Mouse (Mus musculus): ENCODE measurements around the gene Scn9a. TPM values are rescaled to one million over a fixed set of nuclear protein-coding genes. Genes with fewer than 3 reads are reported as not detected.

Scn9a gene
- polyA plus RNA-seq, 1 experiment from 2014 or later: 0.01 TPM

GRCm38 (mm10) chr2:66462458-66462857, 172.3 kb downstream of the Scn9a start:
- Histone ChIP-seq H3K4me2 (no peak overlapping the region), H3K36me3 (replicated peaks) (no peaks in the 10 kb centered on the region), H3K4me1 (replicated peaks) (no peaks in the 10 kb centered on the region), H3K9ac (no peak overlapping the region), H3K27me3 (no peaks in the 10 kb centered on the region), H3K27ac (replicated peaks) (no peak overlapping the region), H3K4me3 (replicated peaks) (no peak overlapping the region), H3K9me3 (replicated peaks) (no peaks in the 10 kb centered on the region)
- WGBS (ENCODE audit: insufficient replicate concordance): 71% methylated on average over 1 of the region's 1 CpGs
- ATAC-seq (ENCODE audit: insufficient read depth): no peak

GRCm38 (mm10) chr2:66440711-66441110, 194.1 kb downstream of the Scn9a start, which contains the start of gene Scn1a:
Gene Scn1a (minus strand): TSS chr2:66440840.
- H3K4me3 ChIP-seq (replicated peaks): no peak within 1 kb of the TSS
- no peak within 1 kb of the TSS for H3K9ac ChIP-seq

DNA sequence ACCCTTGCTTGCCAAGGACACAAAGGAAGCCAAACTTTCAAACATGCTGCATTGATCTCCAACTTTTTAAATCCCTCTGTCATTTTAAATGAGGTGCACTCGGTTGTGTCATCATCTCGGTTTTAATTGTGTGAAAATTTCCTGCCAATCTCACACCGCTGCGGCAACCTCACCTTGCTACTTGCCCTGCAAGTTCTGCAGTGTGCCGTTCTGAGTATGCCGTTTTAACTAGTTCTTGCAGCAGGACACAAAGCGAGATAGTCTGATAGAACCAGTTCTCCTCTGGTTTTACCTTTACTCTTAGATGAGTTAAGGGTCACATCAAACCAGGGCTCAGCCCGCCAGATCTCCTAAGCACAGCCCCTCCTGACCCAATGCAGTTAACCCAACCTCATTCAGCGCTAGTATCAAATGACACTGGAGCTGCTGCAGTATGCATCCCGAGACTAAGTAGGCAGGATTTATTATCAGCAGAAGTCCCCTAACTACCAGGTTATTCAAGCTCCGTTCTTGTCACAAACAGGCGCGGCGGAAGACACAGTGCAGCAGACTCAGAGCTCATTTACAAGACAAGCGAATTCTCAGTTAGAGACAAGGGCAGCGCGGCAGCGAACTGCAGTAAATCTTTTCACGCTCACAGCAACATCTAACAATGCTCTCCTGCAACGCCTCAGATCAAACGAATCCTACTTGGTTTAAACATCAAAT, 194.8 kb downstream of the Scn9a start:
- Histone ChIP-seq H3K9me3 (replicated peaks) (no peaks in the 10 kb centered on the region), H3K4me2 (no peak overlapping the region), H3K4me3 (replicated peaks) (no peak overlapping the region), H3K4me1 (replicated peaks) (no peaks in the 10 kb centered on the region), H3K27ac (replicated peaks) (no peak overlapping the region), H3K36me3 (replicated peaks) (no peaks in the 10 kb centered on the region), H3K9ac (no peak overlapping the region), H3K27me3 (peaks cover 7% of the 10 kb centered on the region)
- 9% methylated on average over 21 of the region's 21 CpGs for WGBS (ENCODE audit: insufficient replicate concordance)
- no peak for ATAC-seq (ENCODE audit: insufficient read depth)

More at GRCm38 (mm10) chr2:66440711-66441110, 194.1 kb downstream of the Scn9a start, which contains the start of gene Scn1a:
- Histone ChIP-seq H3K36me3 (replicated peaks) (no peaks in the 10 kb centered on the region), H3K4me2 (no peak within 1 kb of the TSS), H3K9me3 (replicated peaks) (no peaks in the 10 kb centered on the region), H3K27me3 (peaks cover 7% of the 10 kb centered on the region), H3K27ac (replicated peaks) (no peak within 1 kb of the TSS), H3K4me1 (replicated peaks) (no peaks in the 10 kb centered on the region)
- WGBS (ENCODE audit: insufficient replicate concordance): 10% methylated on average over 7 of the region's 7 CpGs
- no peak for ATAC-seq (ENCODE audit: insufficient read depth)

- Histone ChIP-seq H3K9ac (no peak overlapping the region), H3K36me3 (replicated peaks) (no peaks in the 10 kb centered on the region), H3K4me1 (replicated peaks) (no peaks in the 10 kb centered on the region), H3K9me3 (replicated peaks) (no peaks in the 10 kb centered on the region), H3K4me2 (no peak overlapping the region), H3K27me3 (peaks cover 7% of the 10 kb centered on the region), H3K27ac (replicated peaks) (no peak overlapping the region), H3K4me3 (replicated peaks) (no peak overlapping the region)
- 57% methylated on average over 3 of the region's 3 CpGs for WGBS (ENCODE audit: insufficient replicate concordance)
- no peak for ATAC-seq (ENCODE audit: insufficient read depth)
These were observed 198.5 kb downstream of the Scn9a start for GRCm38 (mm10) chr2:66436286-66436685.

Other genes with a start within 250 kb of the Scn9a start
- not detected in 2 replicates for gene Scn1a, start 194.1 kb downstream of the Scn9a start, polyA plus RNA-seq (2015; fragmentation: Nextera tagmentation; extraction: Ambion mirVana)
- 0.01 TPM in 1 of 2 replicates, not detected in the other for gene Scn7a, start 150.0 kb upstream of the Scn9a start, polyA plus RNA-seq (2015; fragmentation: Nextera tagmentation; extraction: Ambion mirVana)